Mouse (Mus musculus): ENCODE results near the gene Lao1.
"Not testable (repeated sequence)": the region's sequence is repeated elsewhere in the genome, so short reads cannot be mapped to it uniquely, and the experiment has no call there.

The Lao1 gene

GRCm38 (mm10) chr4:118961141-118961628 is at the start of gene Lao1:
Lao1 (plus strand) TSS chr4:118961578.
- no peak for DNase-seq (ENCODE audit: low read depth)

- not testable (repeated sequence) for DNase-seq (ENCODE audit: low read depth)
Observed at GRCm38 (mm10) chr4:118917365-118917764, 44.0 kb upstream of the Lao1 start, which contains the start of gene Olfr1329. Olfr1329 (minus strand) TSS chr4:118917465.

GRCm38 (mm10) chr4:118931326-118931725 is 30.1 kb upstream of the Lao1 start:
- not testable (repeated sequence) for DNase-seq (ENCODE audit: low read depth)

GRCm38 (mm10) chr4:118938512-118938911 is 22.9 kb upstream of the Lao1 start, which contains the start of gene Olfr1328:
Olfr1328 (minus strand) TSS chr4:118938612.
- no peak for DNase-seq (ENCODE audit: low read depth)

GRCm38 (mm10) chr4:118958812-118959211 is 2.6 kb upstream of the Lao1 start:
- no peak for DNase-seq (ENCODE audit: low read depth)

GRCm38 (mm10) chr4:118967711-118968110 is 6.3 kb downstream of the Lao1 start:
- no peak for DNase-seq (ENCODE audit: low read depth)

GRCm38 (mm10) chr4:118973281-118973680 is 11.9 kb downstream of the Lao1 start:
- no peak for DNase-seq (ENCODE audit: low read depth)

- DNase-seq (ENCODE audit: low read depth) = no peak
Observed at GRCm38 (mm10) chr4:118985291-118985690, 23.9 kb downstream of the Lao1 start.

GRCm38 (mm10) chr4:118988535-118988934 is 27.2 kb downstream of the Lao1 start:
- no peak for DNase-seq (ENCODE audit: low read depth)

GRCm38 (mm10) chr4:118989331-118989730 is 28.0 kb downstream of the Lao1 start:
- no peak for DNase-seq (ENCODE audit: low read depth)

- DNase-seq (ENCODE audit: low read depth) = no peak
Observed at GRCm38 (mm10) chr4:118991797-118992196, 30.4 kb downstream of the Lao1 start.

- no peak for DNase-seq (ENCODE audit: low read depth)
Observed at GRCm38 (mm10) chr4:118997127-118997542, 35.8 kb downstream of the Lao1 start.

GRCm38 (mm10) chr4:118999691-119000486 is 38.5 kb downstream of the Lao1 start:
- no peak for DNase-seq (ENCODE audit: low read depth)

GRCm38 (mm10) chr4:119001696-119002095 is 40.3 kb downstream of the Lao1 start:
- no peak for DNase-seq (ENCODE audit: low read depth)

GRCm38 (mm10) chr4:119002512-119002911 is 41.1 kb downstream of the Lao1 start:
- no peak for DNase-seq (ENCODE audit: low read depth)

GRCm38 (mm10) chr4:119004178-119004577 is 42.8 kb downstream of the Lao1 start:
- peak; percentile 17 for DNase-seq (ENCODE audit: low read depth)

- peak; percentile 65 for DNase-seq (ENCODE audit: low read depth)
Observed at GRCm38 (mm10) chr4:119004613-119005339, 43.4 kb downstream of the Lao1 start.

- DNase-seq (ENCODE audit: low read depth) = no peak
Observed at GRCm38 (mm10) chr4:119007602-119008001, 46.2 kb downstream of the Lao1 start.

GRCm38 (mm10) chr4:119008476-119008875 is 47.1 kb downstream of the Lao1 start:
- no peak for DNase-seq (ENCODE audit: low read depth)

- DNase-seq (ENCODE audit: low read depth) = no peak
Observed at GRCm38 (mm10) chr4:119009814-119010213, 48.4 kb downstream of the Lao1 start.

- DNase-seq (ENCODE audit: low read depth) = no peak
Observed at GRCm38 (mm10) chr4:119011050-119011680, 49.8 kb downstream of the Lao1 start.

- DNase-seq (ENCODE audit: low read depth) = no peak
Observed at GRCm38 (mm10) chr4:119013031-119013430, 51.7 kb downstream of the Lao1 start.
